Mouse (Mus musculus): ENCODE measurements around the gene Eif3k.

The Eif3k gene

DNA sequence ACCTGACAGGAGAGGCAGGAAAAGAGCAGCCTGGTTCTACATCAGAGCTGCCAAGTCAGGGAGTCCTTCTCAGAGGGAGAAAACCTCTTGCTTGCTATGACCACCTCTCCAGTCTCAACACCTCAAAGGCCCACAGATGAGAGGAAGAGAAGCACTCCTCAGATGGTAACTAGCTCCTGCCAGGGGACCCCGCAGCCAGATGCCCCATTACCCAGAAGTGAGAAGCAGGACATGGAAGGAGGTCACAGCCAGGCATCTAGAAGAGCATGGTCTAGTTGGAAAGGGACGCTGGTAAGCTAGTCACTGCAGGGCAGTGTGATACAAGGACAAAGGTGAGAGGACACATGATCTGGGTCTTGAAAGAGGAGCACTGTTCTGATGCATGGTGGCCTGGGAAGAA lies 47.8 kb downstream of the Eif3k start:
- DNase-seq: no peak

GRCm38 (mm10) chr7:28932421-28933041 lies 49.1 kb downstream of the Eif3k start:
- no peak for DNase-seq

DNA sequence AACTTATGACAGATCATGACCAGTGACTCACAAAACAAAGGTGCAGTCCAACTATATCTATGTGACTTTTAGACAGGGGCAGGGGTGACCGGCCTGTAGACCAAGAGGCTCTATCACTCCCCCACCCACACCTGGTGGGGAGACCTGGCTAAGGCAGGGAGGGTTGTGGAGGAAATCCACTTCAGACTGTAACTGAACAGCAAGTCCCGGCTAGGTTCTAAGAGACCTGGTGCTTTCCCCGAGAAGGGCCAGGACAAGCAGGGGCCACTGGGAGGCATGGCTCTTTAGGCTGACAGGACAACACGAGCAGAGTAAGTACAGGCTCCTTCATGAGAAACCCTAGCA lies 50.0 kb downstream of the Eif3k start:
- DNase-seq: no peak

GRCm38 (mm10) chr7:28931032-28931694 lies 50.5 kb downstream of the Eif3k start:
- DNase-seq: no peak

- DNase-seq: no peak
These were observed 51.2 kb downstream of the Eif3k start for GRCm38 (mm10) chr7:28930320-28931031.

- DNase-seq: no peak
These were observed 52.3 kb downstream of the Eif3k start for GRCm38 (mm10) chr7:28929381-28929780.

- no peak for DNase-seq
These were observed 55.5 kb downstream of the Eif3k start for GRCm38 (mm10) chr7:28926172-28926571.

- no peak for DNase-seq
These were observed 56.3 kb downstream of the Eif3k start for GRCm38 (mm10) chr7:28925317-28925716.

DNA sequence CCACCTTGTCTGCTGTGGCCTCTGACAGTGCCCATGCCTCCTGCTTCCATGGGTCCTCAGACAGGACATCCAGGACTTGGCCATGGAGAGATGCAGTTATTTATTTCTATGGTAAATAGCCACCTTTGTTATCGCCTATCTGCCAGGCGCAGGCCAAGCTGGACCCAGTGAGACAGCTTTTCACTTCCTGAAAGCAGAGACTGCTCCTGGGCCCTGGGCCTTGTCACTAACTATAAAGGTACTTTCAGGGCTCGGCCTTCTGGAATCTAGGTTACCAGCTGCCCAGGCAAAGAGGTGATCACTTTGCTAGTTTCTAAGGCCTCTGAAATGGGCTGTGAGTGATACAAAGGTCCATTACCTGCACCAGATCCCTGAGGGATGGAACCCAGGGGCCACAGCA lies 56.9 kb downstream of the Eif3k start:
- no peak for DNase-seq

- DNase-seq: no peak
These were observed 57.8 kb downstream of the Eif3k start for GRCm38 (mm10) chr7:28923865-28924291.

DNA sequence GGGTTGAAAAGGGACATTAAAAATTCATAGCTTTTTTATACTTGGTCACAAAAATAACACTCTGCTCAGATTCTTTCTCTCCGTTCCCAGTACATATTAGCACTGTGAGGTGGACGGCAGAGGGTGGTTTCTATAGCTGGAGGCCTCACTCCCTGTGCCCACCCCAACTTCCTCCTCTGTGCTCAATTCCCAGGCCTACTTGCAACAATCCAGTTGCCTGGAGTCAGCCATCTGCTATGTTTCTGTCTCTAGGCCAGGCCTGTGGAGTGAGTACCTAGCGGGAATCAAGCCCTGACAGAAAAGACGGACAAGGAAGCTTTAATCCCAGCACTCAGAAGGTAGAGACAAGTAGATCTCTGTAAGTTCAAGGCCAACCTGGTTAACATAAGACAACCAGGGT lies 59.1 kb downstream of the Eif3k start:
- DNase-seq: no peak

DNA sequence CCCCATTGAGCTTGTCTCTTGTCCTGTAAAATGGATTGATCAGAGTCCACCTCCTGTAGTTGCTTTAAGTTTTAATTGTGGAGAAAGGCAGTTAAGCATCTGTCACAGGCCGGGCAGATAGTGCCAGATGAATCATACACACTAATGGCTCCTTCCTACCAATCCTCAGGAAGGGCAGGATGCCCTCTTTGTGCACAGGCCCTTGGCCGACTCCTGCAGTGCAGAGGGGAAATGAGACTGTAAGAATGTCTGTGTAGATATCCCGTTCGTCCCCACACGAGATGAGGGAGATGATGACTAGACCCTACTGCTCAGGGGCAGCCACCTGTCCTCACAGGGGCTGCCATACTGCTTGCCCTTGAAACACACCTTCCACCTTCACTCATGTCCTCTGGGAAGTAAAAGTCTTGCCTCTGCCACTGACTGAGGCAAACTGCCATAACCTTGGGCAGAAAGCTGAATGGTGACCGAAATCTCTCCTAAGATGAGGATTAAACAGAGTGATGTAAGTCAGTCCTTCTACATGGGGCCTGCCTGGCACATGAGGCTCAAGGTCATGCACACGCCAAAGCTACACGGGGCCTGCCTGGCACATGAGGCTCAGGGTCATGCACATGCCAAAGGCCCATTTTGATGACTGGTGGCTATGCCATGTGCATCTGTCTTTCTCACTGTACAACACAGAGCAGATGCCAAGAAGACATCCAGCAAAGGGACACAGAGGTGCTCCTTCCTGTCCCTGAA lies 59.8 kb downstream of the Eif3k start:
- DNase-seq: no peak

Data from thymus, postnatal 36 days (tissue).